Mouse (Mus musculus): ENCODE results near the gene Lima1. TPM values are rescaled to one million over a fixed set of nuclear protein-coding genes. Genes with fewer than 3 reads are reported as not detected.
A peak's percentile ranks its signal among the peaks of the same experiment; 100 is the strongest.
"Not testable (repeated sequence)": the region's sequence is repeated elsewhere in the genome, so short reads cannot be mapped to it uniquely, and the experiment has no call there.

Lima1 gene
- polyA plus RNA-seq, 1 experiment from 2014 or later, result 14.8 TPM

GRCm38 (mm10) chr15:99825211-99825610 lies 50.0 kb downstream of the Lima1 start:
- Histone ChIP-seq H3K36me3 (replicated peaks; ENCODE audit: insufficient read depth, low read length) (peaks cover 3% of the 10 kb centered on the region; the same call in 1 of the 2 replicates), H3K4me2 (ENCODE audit: low read depth, low read length) (no peak overlapping the region), H3K9ac (replicated peaks) (no peak overlapping the region), H3K4me1 (ENCODE audit: insufficient read depth) (no peaks in the 10 kb centered on the region), H3K27me3 (ENCODE audit: insufficient read depth, low read length) (no peaks in the 10 kb centered on the region), H3K27ac (ENCODE audit: low read depth) (no peak overlapping the region), H3K9me3 (ENCODE audit: low read length) (no peaks in the 10 kb centered on the region), H3K4me3 (ENCODE audit: low read depth, low read length) (no peak overlapping the region)
- 85% methylated on average over 3 of the region's 3 CpGs for WGBS (ENCODE audit: insufficient replicate concordance)
- DNase-seq (no peak), ATAC-seq (no peak)
- TF ChIP-seq EP300 (IDR thresholded peaks at IDR 0.05; ENCODE audit: low read depth), result no peak
- TF ChIP-seq CTCF (IDR thresholded peaks at IDR 0.05; ENCODE audit: low read depth), result no peak

GRCm38 (mm10) chr15:99823322-99823898 lies 51.8 kb downstream of the Lima1 start:
- Histone ChIP-seq H3K9me3 (ENCODE audit: low read length) (no peaks in the 10 kb centered on the region), H3K9ac (replicated peaks) (no peak overlapping the region), H3K4me1 (ENCODE audit: insufficient read depth) (no peaks in the 10 kb centered on the region), H3K4me2 (ENCODE audit: low read depth, low read length) (no peak overlapping the region), H3K4me3 (ENCODE audit: low read depth, low read length) (no peak overlapping the region), H3K27ac (ENCODE audit: low read depth) (no peak overlapping the region), H3K36me3 (replicated peaks; ENCODE audit: insufficient read depth, low read length) (peaks cover 3% of the 10 kb centered on the region; the same call in 1 of the 2 replicates), H3K27me3 (ENCODE audit: insufficient read depth, low read length) (no peaks in the 10 kb centered on the region)
- DNase-seq (no peak), ATAC-seq (no peak)
- 53% methylated on average over 8 of the region's 8 CpGs for WGBS (ENCODE audit: insufficient replicate concordance)
- TF ChIP-seq EP300 (IDR thresholded peaks at IDR 0.05; ENCODE audit: low read depth) (no peak), CTCF (IDR thresholded peaks at IDR 0.05; ENCODE audit: low read depth) (no peak)

GRCm38 (mm10) chr15:99822501-99822900 lies 52.8 kb downstream of the Lima1 start:
- H3K4me2 ChIP-seq (ENCODE audit: low read depth, low read length); H3K9me3 ChIP-seq (ENCODE audit: low read length); ATAC-seq; H3K4me3 ChIP-seq (ENCODE audit: low read depth, low read length); H3K4me1 ChIP-seq (ENCODE audit: insufficient read depth); H3K27me3 ChIP-seq (ENCODE audit: insufficient read depth, low read length); H3K9ac ChIP-seq (replicated peaks); H3K27ac ChIP-seq (ENCODE audit: low read depth); H3K36me3 ChIP-seq (replicated peaks; ENCODE audit: insufficient read depth, low read length); DNase-seq: not testable (repeated sequence)
- WGBS (ENCODE audit: insufficient replicate concordance), result 72% methylated on average over 13 of the region's 13 CpGs

- WGBS (ENCODE audit: insufficient replicate concordance), result 40% methylated on average over 14 of the region's 14 CpGs
- Histone ChIP-seq H3K27ac (ENCODE audit: low read depth) (peak overlapping the region; percentile 61), H3K4me3 (ENCODE audit: low read depth, low read length) (peak overlapping the region; percentile 39), H3K4me2 (ENCODE audit: low read depth, low read length) (peak overlapping the region; percentile 65), H3K27me3 (ENCODE audit: insufficient read depth, low read length) (no peaks in the 10 kb centered on the region), H3K4me1 (ENCODE audit: insufficient read depth) (no peaks in the 10 kb centered on the region), H3K9ac (replicated peaks) (peak overlapping the region; percentile 5), H3K9me3 (ENCODE audit: low read length) (no peaks in the 10 kb centered on the region), H3K36me3 (replicated peaks; ENCODE audit: insufficient read depth, low read length) (peaks cover 7% of the 10 kb centered on the region; the same call in 1 of the 2 replicates)
- no peak for ATAC-seq
- no peak for DNase-seq
- no peak for TF ChIP-seq CTCF (IDR thresholded peaks at IDR 0.05; ENCODE audit: low read depth)
- no peak for TF ChIP-seq EP300 (IDR thresholded peaks at IDR 0.05; ENCODE audit: low read depth)
Observed at GRCm38 (mm10) chr15:99819621-99820279, 55.5 kb downstream of the Lima1 start.

- WGBS (ENCODE audit: insufficient replicate concordance), result 41% methylated on average over 6 of the region's 6 CpGs
- H3K4me3 ChIP-seq (ENCODE audit: low read depth, low read length), result peak overlapping the region; percentile 39
- no peaks in the 10 kb centered on the region for H3K9me3 ChIP-seq (ENCODE audit: low read length)
- peaks cover 7% of the 10 kb centered on the region; the same call in 1 of the 2 replicates for H3K36me3 ChIP-seq (replicated peaks; ENCODE audit: insufficient read depth, low read length)
- DNase-seq (no peak), ATAC-seq (no peak)
- H3K27me3 ChIP-seq (ENCODE audit: insufficient read depth, low read length), result no peaks in the 10 kb centered on the region
- H3K4me1 ChIP-seq (ENCODE audit: insufficient read depth), result no peaks in the 10 kb centered on the region
- peak overlapping the region; percentile 5; the same call in 1 of the 2 replicates for H3K9ac ChIP-seq (replicated peaks)
- H3K4me2 ChIP-seq (ENCODE audit: low read depth, low read length), result peak overlapping the region; percentile 65
- H3K27ac ChIP-seq (ENCODE audit: low read depth), result peak overlapping the region; percentile 61
- TF ChIP-seq CTCF (IDR thresholded peaks at IDR 0.05; ENCODE audit: low read depth) (no peak), EP300 (IDR thresholded peaks at IDR 0.05; ENCODE audit: low read depth) (no peak)
Observed at GRCm38 (mm10) chr15:99819109-99819440, 56.2 kb downstream of the Lima1 start.

GRCm38 (mm10) chr15:99818321-99819108 lies 56.7 kb downstream of the Lima1 start:
- no peaks in the 10 kb centered on the region for H3K27me3 ChIP-seq (ENCODE audit: insufficient read depth, low read length)
- TF ChIP-seq CTCF (IDR thresholded peaks at IDR 0.05; ENCODE audit: low read depth) (no peak), EP300 (IDR thresholded peaks at IDR 0.05; ENCODE audit: low read depth) (no peak)
- peak overlapping the region; percentile 61 for H3K27ac ChIP-seq (ENCODE audit: low read depth)
- peak overlapping the region; percentile 4; the same call in 1 of the 2 replicates for H3K9ac ChIP-seq (replicated peaks)
- peak overlapping the region; percentile 65 for H3K4me2 ChIP-seq (ENCODE audit: low read depth, low read length)
- H3K4me1 ChIP-seq (ENCODE audit: insufficient read depth), result no peaks in the 10 kb centered on the region
- H3K36me3 ChIP-seq (replicated peaks; ENCODE audit: insufficient read depth, low read length), result peaks cover 7% of the 10 kb centered on the region
- H3K4me3 ChIP-seq (ENCODE audit: low read depth, low read length), result peak overlapping the region; percentile 39
- no peak for DNase-seq
- 42% methylated on average over 13 of the region's 13 CpGs for WGBS (ENCODE audit: insufficient replicate concordance)
- ATAC-seq, result no peak
- no peaks in the 10 kb centered on the region for H3K9me3 ChIP-seq (ENCODE audit: low read length)
